Mouse (Mus musculus) hindbrain, embryonic 11.5 days (tissue): ENCODE measurements around the gene Tnfaip8l2. TPM values are rescaled to one million over a fixed set of nuclear protein-coding genes. Genes with fewer than 3 reads are reported as not detected.

Experiments used
- ATAC-seq: fragments of 200-750 bp; cut with Nextera tagmentation; 2 replicates; pipeline ENCODE4 v1.8.0; 2017; ENCODE audit warnings: mild to moderate bottlenecking, moderate TSS enrichment, moderate library complexity; ENCODE audit not compliant: low FRiP score
- DNase-seq: peaks from one replicate; pipeline ENCODE4 v3.0.0-alpha.2; 2015; ENCODE audit warnings: low spot score
- H3K27ac ChIP-seq: fragments of 300-500 bp; sonication (generic); 2 replicates; pipeline ENCODE4 v1.5.1; 2014; ENCODE audit warnings: mild to moderate bottlenecking, low read depth, low read length
- H3K27me3 ChIP-seq: fragments of 300-500 bp; sonication (generic); 2 replicates; pipeline ENCODE4 v1.6.1; 2014; ENCODE audit warnings: mild to moderate bottlenecking, low read length, moderate library complexity, mixed read lengths; ENCODE audit not compliant: control insufficient read depth, insufficient read depth
- H3K36me3 ChIP-seq: fragments of 300-500 bp; sonication (generic); 2 replicates; pipeline ENCODE4 v1.6.1; 2014; ENCODE audit warnings: mild to moderate bottlenecking, low read length, moderate library complexity, mixed read lengths; ENCODE audit not compliant: control insufficient read depth, insufficient read depth
- H3K4me1 ChIP-seq: fragments of 300-500 bp; sonication (generic); replicated peaks from 2 replicates; pipeline ENCODE4 v1.6.1; 2014; ENCODE audit warnings: low read length, mixed read lengths; ENCODE audit not compliant: control insufficient read depth, insufficient read depth
- H3K4me2 ChIP-seq: fragments of 300-500 bp; sonication (generic); replicated peaks from 2 replicates; pipeline ENCODE4 v1.6.1; 2014; ENCODE audit warnings: mild to moderate bottlenecking, low read depth, low read length
- H3K4me3 ChIP-seq: fragments of 300-500 bp; sonication (generic); 2 replicates; pipeline ENCODE4 v1.5.1; 2014; ENCODE audit warnings: low read depth, low read length
- H3K9ac ChIP-seq: fragments of 300-500 bp; sonication (generic); 2 replicates; pipeline ENCODE4 v1.6.1; 2014; ENCODE audit warnings: low read depth, low read length
- H3K9me3 ChIP-seq: fragments of 300-500 bp; sonication (generic); 2 replicates; pipeline ENCODE4 v1.6.1; 2016; ENCODE audit warnings: low read length; ENCODE audit not compliant: control insufficient read depth
- WGBS: fragments of 180-500 bp; shearing (Covaris S2); extraction: QIAGEN DNeasy Blood & Tissue Kit; methylation state at CpG from one replicate; pipeline ENCODE4 v1.1.7; 2014; 5-methylcytosine and 5-hydroxymethylcytosine counted together
- polyA plus RNA-seq: library from polyadenylated mRNA; unstranded; fragments of >200 nt; fragmentation: Nextera tagmentation; extraction: Ambion mirVana; gene quantifications from 2 replicates; pipeline ENCODE4 v1.2.1, GENCODE M21; 2014

Gene Tnfaip8l2
- polyA plus RNA-seq, 1 experiment from 2014 or later, result 2.1 TPM

GRCm38 (mm10) chr3:95100854-95101253 lies 41.3 kb downstream of the Tnfaip8l2 start:
- no peak overlapping the region for H3K4me2 ChIP-seq
- no peaks in the 10 kb centered on the region for H3K9me3 ChIP-seq
- no peaks in the 10 kb centered on the region for H3K36me3 ChIP-seq
- H3K4me3 ChIP-seq, result no peak overlapping the region
- DNase-seq (no peak), ATAC-seq (no peak)
- H3K4me1 ChIP-seq, result no peaks in the 10 kb centered on the region
- WGBS, result 61% methylated on average over 2 of the region's 2 CpGs
- H3K9ac ChIP-seq, result no peak overlapping the region
- H3K27me3 ChIP-seq, result no peaks in the 10 kb centered on the region
- H3K27ac ChIP-seq, result no peak overlapping the region

Other genes starting within 250 kb of the Tnfaip8l2 start
- 6.9 and 7.4 TPM in 2 replicates for gene Selenbp1, start 209.3 kb downstream of the Tnfaip8l2 start, polyA plus RNA-seq
- 6.0 and 8.9 TPM in 2 replicates for gene Rfx5, start 188.3 kb downstream of the Tnfaip8l2 start, polyA plus RNA-seq
- gene Pi4kb, start 167.6 kb downstream of the Tnfaip8l2 start, polyA plus RNA-seq, result 22.1 and 24.4 TPM in 2 replicates
- 21.2 and 29.6 TPM in 2 replicates for gene Zfp687, start 126.9 kb downstream of the Tnfaip8l2 start, polyA plus RNA-seq
- gene Psmd4, start 99.7 kb downstream of the Tnfaip8l2 start, polyA plus RNA-seq, result 328 and 329 TPM in 2 replicates
- 14.1 and 15.0 TPM in 2 replicates for gene Pip5k1a, start 35.4 kb downstream of the Tnfaip8l2 start, polyA plus RNA-seq
- 232 and 236 TPM in 2 replicates for gene Vps72, start 31.3 kb downstream of the Tnfaip8l2 start, polyA plus RNA-seq
- gene Tmod4, start 17.9 kb downstream of the Tnfaip8l2 start, polyA plus RNA-seq, result 0.68 and 1.1 TPM in 2 replicates
- 83.2 and 84.9 TPM in 2 replicates for gene Scnm1, start 8.3 kb downstream of the Tnfaip8l2 start, polyA plus RNA-seq
- gene Lysmd1, start 8.3 kb downstream of the Tnfaip8l2 start, polyA plus RNA-seq, result 12.5 and 19.3 TPM in 2 replicates
- gene Sema6c, start 18.1 kb upstream of the Tnfaip8l2 start, polyA plus RNA-seq, result 22.6 and 27.0 TPM in 2 replicates
- gene Gabpb2, start 75.6 kb upstream of the Tnfaip8l2 start, polyA plus RNA-seq, result 6.1 and 9.7 TPM in 2 replicates
- 110 and 117 TPM in 2 replicates for gene Cdc42se1, start 86.4 kb upstream of the Tnfaip8l2 start, polyA plus RNA-seq
- gene Mllt11, start 89.8 kb upstream of the Tnfaip8l2 start, polyA plus RNA-seq, result 171 and 203 TPM in 2 replicates
- gene Gm128, start 99.2 kb upstream of the Tnfaip8l2 start, polyA plus RNA-seq, result 0.21 TPM in 1 of 2 replicates, not detected in the other
- gene Bnipl, start 108.8 kb upstream of the Tnfaip8l2 start, polyA plus RNA-seq, result 0.61 and 0.73 TPM in 2 replicates
- gene Mindy1, start 139.0 kb upstream of the Tnfaip8l2 start, polyA plus RNA-seq, result 42.2 and 46.5 TPM in 2 replicates
- 31.0 and 31.3 TPM in 2 replicates for gene Prune1, start 139.7 kb upstream of the Tnfaip8l2 start, polyA plus RNA-seq
- 1.6 and 2.1 TPM in 2 replicates for gene Anxa9, start 164.8 kb upstream of the Tnfaip8l2 start, polyA plus RNA-seq
- gene Cers2, start 172.4 kb upstream of the Tnfaip8l2 start, polyA plus RNA-seq, result 101 and 105 TPM in 2 replicates
- gene Setdb1, start 214.8 kb upstream of the Tnfaip8l2 start, polyA plus RNA-seq, result 58.6 and 63.2 TPM in 2 replicates